Mouse (Mus musculus) kidney, postnatal 4 days (tissue): ENCODE measurements at regions not wholly inside any gene's neighbourhood (a gene's known extent, or its start where the extent isn't known, plus 50 kb on each side); places are given as distances from the start of the nearest gene placed in this dataset.

Experiments
- DNase-seq, 2 experiments: peaks; one replicate each; pipeline ENCODE4 v3.0.0; 2021; ENCODE audit warnings: mixed read lengths in 2 of 2

GRCm38 (mm10) chr13:83268663-83269062 is 235.2 kb upstream of the Mef2c start:
- no peak for DNase-seq

- DNase-seq, result no peak
Measured at GRCm38 (mm10) chr13:83278695-83279094, 225.1 kb upstream of the Mef2c start.

- no peak for DNase-seq
Measured at GRCm38 (mm10) chr13:83307696-83308095, 196.1 kb upstream of the Mef2c start.

- DNase-seq, result no peak
Measured at GRCm38 (mm10) chr13:83328488-83328887, 175.3 kb upstream of the Mef2c start.

- DNase-seq, result no peak
Measured at GRCm38 (mm10) chr13:83333728-83334127, 170.1 kb upstream of the Mef2c start.

GRCm38 (mm10) chr13:83344611-83345319 is 159.1 kb upstream of the Mef2c start:
- DNase-seq, result no peak

- DNase-seq, result no peak
Measured at GRCm38 (mm10) chr13:83355341-83355740, 148.5 kb upstream of the Mef2c start.

- no peak for DNase-seq
Measured at GRCm38 (mm10) chr13:83360529-83360928, 143.3 kb upstream of the Mef2c start.

GRCm38 (mm10) chr13:83376097-83376797 is 127.6 kb upstream of the Mef2c start:
- DNase-seq, result no peak

GRCm38 (mm10) chr13:83378644-83379043 is 125.2 kb upstream of the Mef2c start:
- DNase-seq, result no peak

GRCm38 (mm10) chr13:83382609-83383008 is 121.2 kb upstream of the Mef2c start:
- no peak for DNase-seq

- no peak for DNase-seq
Measured at GRCm38 (mm10) chr13:83394773-83395172, 109.1 kb upstream of the Mef2c start.

GRCm38 (mm10) chr13:83399381-83399780 is 104.5 kb upstream of the Mef2c start:
- DNase-seq, result no peak

- DNase-seq, result no peak
Measured at GRCm38 (mm10) chr13:83439619-83440436, 64.0 kb upstream of the Mef2c start.

GRCm38 (mm10) chr13:83444277-83444676 is 59.6 kb upstream of the Mef2c start:
- DNase-seq, result no peak

GRCm38 (mm10) chr13:83450820-83451219 is 53.0 kb upstream of the Mef2c start:
- DNase-seq, result no peak

GRCm38 (mm10) chr13:83452987-83453386 is 50.8 kb upstream of the Mef2c start:
- DNase-seq, result no peak
